Mouse (Mus musculus) CH12.LX (cell line): Measurements from ENCODE around the gene Gm37240.

Experiments
- MAFK ChIP-seq: IDR thresholded peaks from 2 replicates; pipeline ENCODE4 v1.6.1; 2011; ENCODE audit warnings: low read length, improper control_type of control experiment; ENCODE audit not compliant: insufficient replicate concordance
- POLR2A ChIP-seq: IDR thresholded peaks from 2 replicates; pipeline ENCODE4 v1.6.1; 2011; ENCODE audit warnings: low read depth, mild to moderate bottlenecking, improper control_type of control experiment, low read length

- TF ChIP-seq MAFK (no peak), POLR2A (no peak)
These were observed 1419.8 kb downstream of the Gm37240 start for GRCm38 (mm10) chr3:84467419-84468110.
